Mouse (Mus musculus): ENCODE measurements around the gene Frmd8. TPM values are rescaled to one million over a fixed set of nuclear protein-coding genes. Genes with fewer than 3 reads are reported as not detected.
"Not testable (repeated sequence)": the region's sequence is repeated elsewhere in the genome, so short reads cannot be mapped to it uniquely, and the experiment has no call there.

The Frmd8 gene
- polyA plus RNA-seq, 1 experiment from 2014 or later: 15.8 TPM

DNA sequence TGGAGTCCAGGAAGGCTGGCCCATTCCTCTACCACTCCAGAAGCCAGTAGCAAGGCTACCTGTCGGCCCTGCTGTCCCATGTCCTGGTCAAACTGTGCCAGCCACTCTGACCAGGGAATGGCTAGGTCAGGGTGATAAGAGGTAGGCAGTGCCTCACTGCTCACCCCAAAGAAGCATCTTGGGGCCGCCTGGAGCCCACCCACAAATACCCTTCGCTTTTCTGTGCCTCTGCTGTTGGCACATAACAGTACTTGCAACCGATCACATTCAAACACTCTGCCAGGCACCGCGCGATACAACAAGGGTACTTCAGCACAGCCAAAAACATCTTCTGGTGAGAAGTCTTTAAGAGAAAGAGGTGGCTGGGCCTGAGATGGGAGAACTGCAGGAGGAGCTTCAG is 17.2 kb upstream of the Frmd8 start:
- no peak overlapping the region for H3K4me2 ChIP-seq (ENCODE audit: low read depth, low read length)
- 93% methylated on average over 7 of the region's 7 CpGs for WGBS
- H3K4me1 ChIP-seq (ENCODE audit: control insufficient read depth, insufficient read depth, low read length): peaks cover 2% of the 10 kb centered on the region; the same call in 1 of the 2 replicates
- no peaks in the 10 kb centered on the region for H3K27me3 ChIP-seq (ENCODE audit: control insufficient read depth, insufficient read depth, low read length)
- no peak overlapping the region for H3K9ac ChIP-seq (replicated peaks; ENCODE audit: low read length)
- H3K27ac ChIP-seq (replicated peaks; ENCODE audit: low read depth, low read length): no peak overlapping the region
- no peaks in the 10 kb centered on the region for H3K36me3 ChIP-seq (replicated peaks; ENCODE audit: control insufficient read depth, insufficient read depth, low read depth, low read length)
- ATAC-seq (replicated peaks; ENCODE audit: insufficient number of reproducible peaks, low FRiP score, low TSS enrichment, low read depth): no peak
- H3K4me3 ChIP-seq (ENCODE audit: low read depth, low read length): no peak overlapping the region
- DNase-seq (ENCODE audit: low spot score): no peak
- H3K9me3 ChIP-seq (replicated peaks; ENCODE audit: control insufficient read depth, low read length): no peaks in the 10 kb centered on the region

- no peak overlapping the region for H3K9ac ChIP-seq (replicated peaks; ENCODE audit: low read length)
- ATAC-seq (replicated peaks; ENCODE audit: insufficient number of reproducible peaks, low FRiP score, low TSS enrichment, low read depth) (no peak), DNase-seq (ENCODE audit: low spot score) (no peak)
- peaks cover 2% of the 10 kb centered on the region; the same call in 1 of the 2 replicates for H3K4me1 ChIP-seq (ENCODE audit: control insufficient read depth, insufficient read depth, low read length)
- no peaks in the 10 kb centered on the region for H3K27me3 ChIP-seq (ENCODE audit: control insufficient read depth, insufficient read depth, low read length)
- no peaks in the 10 kb centered on the region for H3K9me3 ChIP-seq (replicated peaks; ENCODE audit: control insufficient read depth, low read length)
- 92% methylated on average over 12 of the region's 12 CpGs for WGBS
- no peak overlapping the region for H3K4me3 ChIP-seq (ENCODE audit: low read depth, low read length)
- no peak overlapping the region for H3K27ac ChIP-seq (replicated peaks; ENCODE audit: low read depth, low read length)
- H3K4me2 ChIP-seq (ENCODE audit: low read depth, low read length): no peak overlapping the region
- H3K36me3 ChIP-seq (replicated peaks; ENCODE audit: control insufficient read depth, insufficient read depth, low read depth, low read length): no peaks in the 10 kb centered on the region
These were observed 16.6 kb upstream of the Frmd8 start for GRCm38 (mm10) chr19:5891521-5892258.

- 82% methylated on average over 4 of the region's 4 CpGs for WGBS
- H3K9ac ChIP-seq (replicated peaks; ENCODE audit: low read length): no peak overlapping the region
- no peak overlapping the region for H3K27ac ChIP-seq (replicated peaks; ENCODE audit: low read depth, low read length)
- H3K4me1 ChIP-seq (ENCODE audit: control insufficient read depth, insufficient read depth, low read length): peaks cover 2% of the 10 kb centered on the region; the same call in 1 of the 2 replicates
- no peaks in the 10 kb centered on the region for H3K9me3 ChIP-seq (replicated peaks; ENCODE audit: control insufficient read depth, low read length)
- no peaks in the 10 kb centered on the region for H3K27me3 ChIP-seq (ENCODE audit: control insufficient read depth, insufficient read depth, low read length)
- ATAC-seq (replicated peaks; ENCODE audit: insufficient number of reproducible peaks, low FRiP score, low TSS enrichment, low read depth) (no peak), DNase-seq (ENCODE audit: low spot score) (no peak)
- no peak overlapping the region for H3K4me3 ChIP-seq (ENCODE audit: low read depth, low read length)
- no peak overlapping the region for H3K4me2 ChIP-seq (ENCODE audit: low read depth, low read length)
- no peaks in the 10 kb centered on the region for H3K36me3 ChIP-seq (replicated peaks; ENCODE audit: control insufficient read depth, insufficient read depth, low read depth, low read length)
These were observed 14.1 kb upstream of the Frmd8 start for GRCm38 (mm10) chr19:5889211-5889610.

DNA sequence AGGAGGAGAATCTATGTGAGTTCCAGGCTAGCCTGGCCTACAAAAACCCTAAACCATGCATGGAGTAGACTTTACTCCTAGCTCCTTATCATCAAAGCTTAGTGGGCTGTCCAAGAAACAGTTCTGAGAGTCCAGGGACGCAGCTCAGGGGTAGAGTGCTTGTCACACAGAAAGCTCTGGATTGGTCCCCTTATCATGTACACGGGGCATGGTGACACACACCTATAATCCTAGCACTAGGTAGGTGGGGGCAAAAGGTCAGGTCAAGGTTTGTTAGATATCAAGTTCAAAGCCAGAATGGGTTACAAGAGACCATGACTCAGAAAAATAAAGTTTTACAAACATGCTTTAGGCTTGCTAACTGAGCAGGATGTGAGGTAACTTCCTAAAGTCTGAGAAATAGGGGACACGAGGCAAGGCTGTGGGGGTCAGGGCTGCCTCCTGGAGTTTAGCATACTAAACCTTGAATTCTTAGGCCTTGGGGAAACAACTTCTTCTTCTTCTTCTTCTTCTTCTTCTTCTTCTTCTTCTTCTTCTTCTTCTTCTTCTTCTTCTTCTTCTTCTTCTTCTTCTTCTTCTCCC is 12.3 kb upstream of the Frmd8 start:
- 85% methylated on average over 3 of the region's 3 CpGs for WGBS
- Histone ChIP-seq H3K27me3 (ENCODE audit: control insufficient read depth, insufficient read depth, low read length) (no peaks in the 10 kb centered on the region), H3K36me3 (replicated peaks; ENCODE audit: control insufficient read depth, insufficient read depth, low read depth, low read length) (no peaks in the 10 kb centered on the region), H3K4me1 (ENCODE audit: control insufficient read depth, insufficient read depth, low read length) (no peaks in the 10 kb centered on the region), H3K4me3 (ENCODE audit: low read depth, low read length) (no peak overlapping the region), H3K9me3 (replicated peaks; ENCODE audit: control insufficient read depth, low read length) (no peaks in the 10 kb centered on the region), H3K9ac (replicated peaks; ENCODE audit: low read length) (no peak overlapping the region), H3K4me2 (ENCODE audit: low read depth, low read length) (no peak overlapping the region), H3K27ac (replicated peaks; ENCODE audit: low read depth, low read length) (no peak overlapping the region)
- no peak for ATAC-seq (replicated peaks; ENCODE audit: insufficient number of reproducible peaks, low FRiP score, low TSS enrichment, low read depth)
- DNase-seq (ENCODE audit: low spot score): no peak

DNA sequence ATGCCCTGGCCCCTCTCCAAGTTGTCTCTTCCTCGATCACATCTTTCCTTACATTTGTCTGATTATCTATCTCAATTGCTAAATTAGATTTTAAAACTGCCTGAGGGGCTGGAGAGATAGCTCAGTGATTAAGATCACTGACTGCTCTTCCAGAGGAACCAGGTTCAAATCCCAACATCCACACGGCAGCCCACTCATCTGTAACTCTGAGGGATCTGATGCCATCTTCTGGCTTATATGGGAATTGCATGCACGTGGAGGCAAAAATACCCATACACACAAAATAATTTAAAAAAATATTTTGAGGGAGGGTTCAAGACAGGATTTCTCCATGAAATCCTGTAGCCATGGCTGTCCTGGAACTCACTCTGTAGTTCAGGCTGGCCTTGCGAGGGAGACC is 10.8 kb upstream of the Frmd8 start:
- ATAC-seq (replicated peaks; ENCODE audit: insufficient number of reproducible peaks, low FRiP score, low TSS enrichment, low read depth): no peak
- 58% methylated on average over 4 of the region's 4 CpGs for WGBS

DNA sequence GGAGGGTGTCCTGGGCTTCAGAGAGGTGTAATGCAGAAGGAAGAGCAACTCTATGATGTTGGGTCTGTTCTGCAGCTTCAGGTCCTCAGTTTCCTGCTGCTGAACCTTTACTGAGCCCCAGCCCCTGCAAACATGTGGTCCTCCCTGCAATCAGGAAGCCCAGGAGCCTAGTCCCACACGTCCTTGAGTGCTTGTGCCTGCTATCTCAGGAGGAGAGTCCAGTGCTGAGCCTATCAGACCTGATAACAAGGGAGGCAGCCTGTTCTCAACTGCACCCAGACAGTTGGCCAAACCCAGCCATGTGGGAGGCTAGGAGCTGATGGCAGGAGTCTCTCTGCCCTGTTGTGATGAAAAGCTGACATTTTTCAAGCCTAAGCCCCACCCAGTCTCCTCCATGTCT is 8.9 kb upstream of the Frmd8 start:
- DNase-seq (ENCODE audit: low spot score) (no peak), ATAC-seq (replicated peaks; ENCODE audit: insufficient number of reproducible peaks, low FRiP score, low TSS enrichment, low read depth) (no peak)
- Histone ChIP-seq H3K27ac (replicated peaks; ENCODE audit: low read depth, low read length) (no peak overlapping the region), H3K4me1 (ENCODE audit: control insufficient read depth, insufficient read depth, low read length) (no peaks in the 10 kb centered on the region), H3K9ac (replicated peaks; ENCODE audit: low read length) (no peak overlapping the region), H3K27me3 (ENCODE audit: control insufficient read depth, insufficient read depth, low read length) (no peaks in the 10 kb centered on the region), H3K4me2 (ENCODE audit: low read depth, low read length) (no peak overlapping the region), H3K9me3 (replicated peaks; ENCODE audit: control insufficient read depth, low read length) (no peaks in the 10 kb centered on the region), H3K36me3 (replicated peaks; ENCODE audit: control insufficient read depth, insufficient read depth, low read depth, low read length) (no peaks in the 10 kb centered on the region), H3K4me3 (ENCODE audit: low read depth, low read length) (no peak overlapping the region)
- 33% methylated on average over 1 of the region's 1 CpGs for WGBS

More for the DNA sequence above, 10.8 kb upstream of the Frmd8 start:
- DNase-seq (ENCODE audit: low spot score): peak; percentile 43
- no peaks in the 10 kb centered on the region for H3K9me3 ChIP-seq (replicated peaks; ENCODE audit: control insufficient read depth, low read length)
- no peak overlapping the region for H3K4me2 ChIP-seq (ENCODE audit: low read depth, low read length)
- no peak overlapping the region for H3K27ac ChIP-seq (replicated peaks; ENCODE audit: low read depth, low read length)
- no peak overlapping the region for H3K4me3 ChIP-seq (ENCODE audit: low read depth, low read length)
- no peak overlapping the region for H3K9ac ChIP-seq (replicated peaks; ENCODE audit: low read length)
- H3K27me3 ChIP-seq (ENCODE audit: control insufficient read depth, insufficient read depth, low read length): no peaks in the 10 kb centered on the region
- no peaks in the 10 kb centered on the region for H3K4me1 ChIP-seq (ENCODE audit: control insufficient read depth, insufficient read depth, low read length)
- H3K36me3 ChIP-seq (replicated peaks; ENCODE audit: control insufficient read depth, insufficient read depth, low read depth, low read length): no peaks in the 10 kb centered on the region

DNA sequence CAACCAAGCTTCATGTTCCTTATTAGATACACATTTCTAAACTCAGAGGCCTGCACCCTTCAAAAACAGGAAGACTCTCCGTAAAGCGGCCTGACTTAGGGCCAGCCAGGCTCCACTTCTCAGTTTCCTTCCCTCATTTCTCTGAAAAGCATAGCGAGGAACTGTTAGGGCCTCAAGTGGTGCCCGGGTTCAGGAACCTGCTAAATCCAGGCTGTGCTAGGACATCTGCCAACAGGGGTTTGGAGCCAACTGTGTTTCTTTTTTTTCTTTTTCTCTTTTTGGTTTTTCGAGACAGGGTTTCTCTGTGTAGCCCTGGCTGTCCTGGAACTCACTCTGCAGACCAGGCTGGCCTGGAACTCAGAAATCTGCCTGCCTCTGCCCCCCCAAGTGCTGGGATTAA is 7.0 kb upstream of the Frmd8 start:
- not testable (repeated sequence) for H3K4me3 ChIP-seq (ENCODE audit: low read depth, low read length); H3K27ac ChIP-seq (replicated peaks; ENCODE audit: low read depth, low read length); ATAC-seq (replicated peaks; ENCODE audit: insufficient number of reproducible peaks, low FRiP score, low TSS enrichment, low read depth); H3K4me2 ChIP-seq (ENCODE audit: low read depth, low read length); H3K9me3 ChIP-seq (replicated peaks; ENCODE audit: control insufficient read depth, low read length); DNase-seq (ENCODE audit: low spot score); H3K9ac ChIP-seq (replicated peaks; ENCODE audit: low read length); H3K27me3 ChIP-seq (ENCODE audit: control insufficient read depth, insufficient read depth, low read length); H3K4me1 ChIP-seq (ENCODE audit: control insufficient read depth, insufficient read depth, low read length); H3K36me3 ChIP-seq (replicated peaks; ENCODE audit: control insufficient read depth, insufficient read depth, low read depth, low read length)
- 88% methylated on average over 5 of the region's 5 CpGs for WGBS

GRCm38 (mm10) chr19:5881155-5881554 is 6.1 kb upstream of the Frmd8 start:
- no peak for DNase-seq (ENCODE audit: low spot score)
- Histone ChIP-seq H3K36me3 (replicated peaks; ENCODE audit: control insufficient read depth, insufficient read depth, low read depth, low read length) (no peaks in the 10 kb centered on the region), H3K4me1 (ENCODE audit: control insufficient read depth, insufficient read depth, low read length) (no peaks in the 10 kb centered on the region), H3K4me3 (ENCODE audit: low read depth, low read length) (no peak overlapping the region), H3K9me3 (replicated peaks; ENCODE audit: control insufficient read depth, low read length) (no peaks in the 10 kb centered on the region), H3K9ac (replicated peaks; ENCODE audit: low read length) (no peak overlapping the region), H3K4me2 (ENCODE audit: low read depth, low read length) (no peak overlapping the region), H3K27ac (replicated peaks; ENCODE audit: low read depth, low read length) (no peak overlapping the region), H3K27me3 (ENCODE audit: control insufficient read depth, insufficient read depth, low read length) (no peaks in the 10 kb centered on the region)
- WGBS: 93% methylated on average over 6 of the region's 6 CpGs
- no peak for ATAC-seq (replicated peaks; ENCODE audit: insufficient number of reproducible peaks, low FRiP score, low TSS enrichment, low read depth)

Measured in embryonic facial prominence, embryonic 11.5 days (tissue).